Mouse (Mus musculus) ovary, adult 18-20 months (tissue): Measurements from ENCODE around the gene Hsf4.

Source experiments
- DNase-seq: peaks from one replicate; pipeline ENCODE4 v3.0.0; 2022; ENCODE audit warnings: low spot score, mixed read lengths

Hsf4 gene

GRCm38 (mm10) chr8:105305211-105306145 is 35.9 kb downstream of the Hsf4 start, which contains the start of gene Elmo3:
Gene Elmo3, plus strand, starts transcription at chr8:105305601.
- no peak for DNase-seq

- DNase-seq: peak; percentile 1
Measured at GRCm38 (mm10) chr8:105306146-105306691, 36.6 kb downstream of the Hsf4 start.

- no peak for DNase-seq
Measured at GRCm38 (mm10) chr8:105307670-105308069, 38.1 kb downstream of the Hsf4 start.

GRCm38 (mm10) chr8:105308428-105308827 is 38.8 kb downstream of the Hsf4 start:
- no peak for DNase-seq

- no peak for DNase-seq
Measured at GRCm38 (mm10) chr8:105309142-105309847, 39.7 kb downstream of the Hsf4 start.

- no peak for DNase-seq
Measured at GRCm38 (mm10) chr8:105310118-105310517, 40.5 kb downstream of the Hsf4 start.

- DNase-seq: no peak
Measured at GRCm38 (mm10) chr8:105311718-105312117, 42.1 kb downstream of the Hsf4 start.

GRCm38 (mm10) chr8:105312891-105313481 is 43.4 kb downstream of the Hsf4 start:
- DNase-seq: no peak

- DNase-seq: no peak
Measured at GRCm38 (mm10) chr8:105313622-105314402, 44.2 kb downstream of the Hsf4 start.

- DNase-seq: no peak
Measured at GRCm38 (mm10) chr8:105315073-105315769, 45.6 kb downstream of the Hsf4 start.

- no peak for DNase-seq
Measured at GRCm38 (mm10) chr8:105317941-105318340, 48.3 kb downstream of the Hsf4 start.

- no peak for DNase-seq
Measured at GRCm38 (mm10) chr8:105318662-105319190, 49.1 kb downstream of the Hsf4 start.

- no peak for DNase-seq
Measured at GRCm38 (mm10) chr8:105323183-105323582, 53.6 kb downstream of the Hsf4 start.
